Mouse (Mus musculus) liver, adult 2 months (tissue): Measurements from ENCODE around the gene Tollip.

Experiments
- CTCF ChIP-seq: fragments of 200-500 bp; IDR thresholded peaks from 2 replicates; pipeline ENCODE4 v1.5.1; 2011; ENCODE audit warnings: low read depth, low read length, control low read depth
- POLR2A ChIP-seq: fragments of 200-500 bp; IDR thresholded peaks from 2 replicates; pipeline ENCODE4 v1.6.1; 2011; ENCODE audit warnings: low read length, control low read depth; ENCODE audit not compliant: insufficient read depth; ENCODE audit errors: extremely low read depth

DNA sequence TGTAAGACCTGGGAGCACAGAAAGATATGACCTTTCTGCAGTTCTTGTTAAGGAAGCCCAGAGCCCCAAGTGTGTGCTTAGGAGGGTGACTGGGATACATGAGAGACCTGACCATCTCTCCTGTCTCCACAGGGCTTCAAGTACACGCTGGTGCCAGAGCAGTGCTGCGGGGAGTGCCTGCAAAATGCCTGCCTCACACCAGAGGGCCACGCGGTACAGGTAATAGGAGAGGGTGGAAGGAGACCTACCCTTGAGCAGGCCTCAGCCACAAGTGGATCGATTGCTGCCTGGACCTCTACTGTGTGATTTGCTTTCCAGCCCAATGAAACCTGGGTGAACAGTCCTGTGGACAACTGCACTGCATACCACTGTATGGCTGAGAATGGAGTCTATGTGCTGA is 47.8 kb downstream of the Tollip start:
- TF ChIP-seq POLR2A = no peak
- TF ChIP-seq CTCF = peak; percentile 61
